In the genomic region with DNA sequence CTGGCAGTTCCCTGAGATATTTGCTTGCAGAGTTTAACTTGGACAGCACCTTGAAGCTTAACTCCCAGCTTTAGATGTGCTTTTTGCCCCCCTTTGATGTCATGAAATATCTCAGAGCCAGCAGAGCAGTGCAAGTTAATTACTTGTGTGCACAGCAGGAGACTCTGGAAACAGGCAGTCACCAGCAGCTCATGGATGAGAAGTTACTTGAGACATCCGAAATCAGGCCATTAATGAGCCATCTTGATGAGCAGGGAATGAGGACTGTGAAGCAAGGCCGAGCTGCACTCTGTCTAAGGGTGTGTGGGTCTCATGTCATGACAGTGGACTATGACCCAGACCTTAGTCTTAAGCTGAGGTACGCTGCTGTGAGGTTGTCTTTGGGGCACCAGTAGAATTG, we compare ENCODE assay signal across 26 mouse cellular contexts.
A peak's percentile ranks its signal among the peaks of the same experiment; 100 is the strongest.
DNase-seq lines count a peak whose midpoint lies in the region; ATAC-seq and TF ChIP-seq lines count a peak whose summit lies in the region.
"Had no signal": no experiment of that assay in that cellular context is flagged by ENCODE, and none has a peak within 500 bp of the region (broad histone marks: within the 10 kb centered on the region; RNA-seq: fewer than 3 reads in every experiment).

No protein-coding gene starts in this region.

- peak; percentile 11 for DNase-seq in hindbrain, postnatal 0 days (ENCODE audit: low spot score)
- peak; percentile 83 for DNase-seq in kidney, postnatal 0 days (ENCODE audit: low spot score)
- no peak for DNase-seq in kidney, adult 9 months
- peak; percentile 58 for DNase-seq in brain, embryonic 14.5 days (ENCODE audit: low read depth)
- DNase-seq in retina, embryonic 14.5 days (ENCODE audit: low spot score): peak; percentile 58
- DNase-seq in adrenal gland, postnatal 14 days: no peak
- DNase-seq: adrenal gland, adult 8-10 months; cerebellum, adult 11 months; cerebellum, adult 9-11 months; forebrain, postnatal 0 days; gastrocnemius, postnatal 10 days; heart, postnatal 14 days; lung, postnatal 36 days; right cerebral cortex, postnatal 4 days; thymus, adult 18-20 months; thymus, postnatal 36 days had no signal

- H3K9ac ChIP-seq in hindbrain, postnatal 0 days (replicated peaks; ENCODE audit: low read length): no peak overlapping the region
- H3K9ac ChIP-seq in hindbrain, embryonic 13.5 days: no peak overlapping the region
- no peak overlapping the region for H3K9ac ChIP-seq in kidney, postnatal 0 days (ENCODE audit: low read depth, low read length)
- H3K9ac ChIP-seq: forebrain, postnatal 0 days; limb, embryonic 12.5 days; liver, embryonic 15.5 days; midbrain, embryonic 12.5 days had no signal

- TF ChIP-seq POLR2A in brain, embryonic 14.5 days (IDR thresholded peaks at IDR 0.05; ENCODE audit: borderline replicate concordance, extremely low read depth, insufficient read depth, insufficient read length, poor library complexity, severe bottlenecking): no peak

- no peak for ATAC-seq in hindbrain, postnatal 0 days
- no peak for ATAC-seq in hindbrain, embryonic 13.5 days (ENCODE audit: low FRiP score)
- peak; percentile 80 for ATAC-seq in kidney, postnatal 0 days (replicated peaks; ENCODE audit: low FRiP score, low read depth)
- ATAC-seq: activated CD4-positive, CD25-positive, alpha-beta regulatory T cell, adult 4 months; CD4-positive, CD25-positive, alpha-beta regulatory T cell, adult 4 months; forebrain, postnatal 0 days; inflammation-experienced regulatory T-cells, adult 6 months had no signal

- WGBS in hindbrain, postnatal 0 days: 49% methylated on average over 3 of the region's 3 CpGs
- 56% methylated on average over 3 of the region's 3 CpGs for WGBS in hindbrain, embryonic 13.5 days
- 29% methylated on average over 3 of the region's 3 CpGs for whole genome bisulfite sequencing in kidney, postnatal 0 days

- no peak for TF ChIP-seq CTCF in hindbrain, postnatal 0 days (IDR thresholded peaks at IDR 0.05; ENCODE audit: low read depth)
- TF ChIP-seq CTCF in kidney, postnatal 0 days (IDR thresholded peaks at IDR 0.05; ENCODE audit: low read depth): no peak
- no peak for TF ChIP-seq CTCF in brain, embryonic 14.5 days (IDR thresholded peaks at IDR 0.05; ENCODE audit: borderline replicate concordance, extremely low read depth, insufficient read depth, insufficient read length)

- H3K27ac ChIP-seq in hindbrain, postnatal 0 days: no peak overlapping the region
- H3K27ac ChIP-seq in hindbrain, embryonic 13.5 days: no peak overlapping the region
- H3K27ac ChIP-seq in kidney, postnatal 0 days: peak overlapping the region; percentile 31; the same call in 1 of the 2 replicates
- H3K27ac ChIP-seq: left cerebral cortex, adult 2 months; limb, embryonic 12.5 days; liver, embryonic 15.5 days; midbrain, embryonic 12.5 days; stomach, postnatal 0 days had no signal

- no peaks in the 10 kb centered on the region for H3K9me3 ChIP-seq in hindbrain, postnatal 0 days (ENCODE audit: low read length)
- no peaks in the 10 kb centered on the region for H3K9me3 ChIP-seq in hindbrain, embryonic 13.5 days
- no peaks in the 10 kb centered on the region for H3K9me3 ChIP-seq in kidney, postnatal 0 days (replicated peaks; ENCODE audit: low read length)
- H3K9me3 ChIP-seq: limb, embryonic 12.5 days; liver, embryonic 15.5 days had no signal

- no peaks in the 10 kb centered on the region for H3K27me3 ChIP-seq in hindbrain, postnatal 0 days (ENCODE audit: insufficient read depth, low read length)
- H3K27me3 ChIP-seq in hindbrain, embryonic 13.5 days: no peaks in the 10 kb centered on the region
- H3K27me3 ChIP-seq in kidney, postnatal 0 days (ENCODE audit: insufficient read depth, low read length): no peaks in the 10 kb centered on the region
- H3K27me3 ChIP-seq: limb, embryonic 12.5 days; liver, embryonic 15.5 days had no signal

- H3K4me2 ChIP-seq in hindbrain, postnatal 0 days (ENCODE audit: low read depth, low read length): no peak overlapping the region
- H3K4me2 ChIP-seq in hindbrain, embryonic 13.5 days: no peak overlapping the region
- H3K4me2 ChIP-seq in kidney, postnatal 0 days (ENCODE audit: low read length): no peak overlapping the region
- H3K4me2 ChIP-seq: limb, embryonic 12.5 days; liver, embryonic 15.5 days; midbrain, embryonic 12.5 days had no signal

- H3K4me1 ChIP-seq in hindbrain, postnatal 0 days (ENCODE audit: insufficient read depth, low read length): no peaks in the 10 kb centered on the region
- peaks cover 5% of the 10 kb centered on the region for H3K4me1 ChIP-seq in hindbrain, embryonic 13.5 days (replicated peaks)
- peaks cover 3% of the 10 kb centered on the region; the same call in 1 of the 2 replicates for H3K4me1 ChIP-seq in kidney, postnatal 0 days (replicated peaks; ENCODE audit: insufficient read depth, low read length)
- H3K4me1 ChIP-seq: liver, embryonic 15.5 days; midbrain, embryonic 12.5 days had no signal

- no peaks in the 10 kb centered on the region for H3K36me3 ChIP-seq in hindbrain, postnatal 0 days (ENCODE audit: insufficient read depth, low read length)
- H3K36me3 ChIP-seq in hindbrain, embryonic 13.5 days: no peaks in the 10 kb centered on the region
- H3K36me3 ChIP-seq in kidney, postnatal 0 days (ENCODE audit: insufficient read depth, low read length): no peaks in the 10 kb centered on the region
- H3K36me3 ChIP-seq: limb, embryonic 12.5 days; liver, embryonic 15.5 days; midbrain, embryonic 12.5 days had no signal

- H3K4me3 ChIP-seq in hindbrain, postnatal 0 days (ENCODE audit: low read length): no peak overlapping the region
- no peak overlapping the region for H3K4me3 ChIP-seq in hindbrain, embryonic 13.5 days
- no peak overlapping the region for H3K4me3 ChIP-seq in kidney, postnatal 0 days (replicated peaks; ENCODE audit: low read depth, low read length)
- H3K4me3 ChIP-seq: erythroblast, embryonic 14.5 days; left cerebral cortex, adult 2 months; limb, embryonic 12.5 days; liver, embryonic 15.5 days; midbrain, embryonic 12.5 days had no signal

Comparison
In these comparisons a context has a peak if more than half of its experiments do, and no peak if none do; other contexts are left out.
1. DNase-seq: peak in hindbrain, postnatal 0 days (single experiment), kidney, postnatal 0 days (single experiment), brain, embryonic 14.5 days (single experiment) and retina, embryonic 14.5 days (single experiment); none in kidney, adult 9 months (single experiment) and adrenal gland, postnatal 14 days (single experiment).